Mouse (Mus musculus) ES-Bruce4 (cell line): Measurements from ENCODE around the gene Ric8b. TPM values are rescaled to one million over a fixed set of nuclear protein-coding genes. Genes with fewer than 3 reads are reported as not detected.

Source experiments
- H3K27ac ChIP-seq: 2 replicates; pipeline ENCODE4 v1.5.1; 2012; ENCODE audit warnings: low read length, inconsistent platforms; ENCODE audit not compliant: insufficient read depth
- H3K27me3 ChIP-seq: 2 replicates; pipeline ENCODE4 v1.6.1; 2012; ENCODE audit warnings: mild to moderate bottlenecking, low read length, inconsistent platforms; ENCODE audit not compliant: control insufficient read depth, poor library complexity, insufficient read depth, severe bottlenecking
- H3K36me3 ChIP-seq: 2 replicates; pipeline ENCODE4 v1.6.1; 2012; ENCODE audit warnings: inconsistent platforms, mild to moderate bottlenecking, low read length, moderate library complexity; ENCODE audit not compliant: control insufficient read depth, poor library complexity, insufficient read depth, severe bottlenecking
- H3K4me1 ChIP-seq: one replicate; pipeline ENCODE4 v1.8.1; 2011; ENCODE audit warnings: low read length; ENCODE audit not compliant: control insufficient read depth, insufficient read depth
- H3K4me3 ChIP-seq: 2 replicates; pipeline ENCODE4 v1.5.1; 2011; ENCODE audit warnings: low read depth, mild to moderate bottlenecking, low read length
- H3K9ac ChIP-seq: 2 replicates; pipeline ENCODE4 v1.6.1; 2012; ENCODE audit warnings: low read depth, mild to moderate bottlenecking, inconsistent platforms; ENCODE audit not compliant: poor library complexity, severe bottlenecking
- H3K9me3 ChIP-seq: replicated peaks from 2 replicates; pipeline ENCODE4 v1.6.1; 2012; ENCODE audit warnings: mild to moderate bottlenecking, low read length, inconsistent platforms; ENCODE audit not compliant: control insufficient read depth, poor library complexity, insufficient read depth, severe bottlenecking
- CTCF ChIP-seq: IDR thresholded peaks from one replicate; pipeline ENCODE4 v1.8.1; 2011; ENCODE audit warnings: low read depth, low read length
- EP300 ChIP-seq: IDR thresholded peaks from 2 replicates; pipeline ENCODE4 v1.6.1; 2011; ENCODE audit warnings: low read depth, low read length; ENCODE audit not compliant: insufficient read depth
- POLR2A ChIP-seq: IDR thresholded peaks from one replicate; pipeline ENCODE4 v1.8.1; 2011; ENCODE audit warnings: low read length; ENCODE audit not compliant: insufficient read depth
- polyA plus RNA-seq: library from polyadenylated mRNA; stranded (reverse); fragments of >200 nt; gene quantifications from 2 replicates; pipeline ENCODE4 v1.2.4, GENCODE M21; 2011; ENCODE audit warnings: low read depth; ENCODE audit not compliant: missing spikeins, insufficient read depth, insufficient read length

Ric8b gene
- polyA plus RNA-seq, 1 experiment = 18.8 TPM

- Histone ChIP-seq H3K9ac (no peak overlapping the region), H3K4me1 (no peaks in the 10 kb centered on the region), H3K27me3 (no peaks in the 10 kb centered on the region), H3K9me3 (no peaks in the 10 kb centered on the region), H3K4me3 (no peak overlapping the region), H3K27ac (no peak overlapping the region), H3K36me3 (peaks cover 2% of the 10 kb centered on the region; the same call in 1 of the 2 replicates)
- TF ChIP-seq EP300 (no peak), CTCF (no peak), POLR2A (no peak)
Observed at GRCm38 (mm10) chr10:84982675-84983074, 65.3 kb downstream of the Ric8b start.

GRCm38 (mm10) chr10:84985956-84986355 lies 68.5 kb downstream of the Ric8b start:
- H3K27ac ChIP-seq = no peak overlapping the region
- H3K4me1 ChIP-seq = no peaks in the 10 kb centered on the region
- H3K9me3 ChIP-seq = no peaks in the 10 kb centered on the region
- no peak overlapping the region for H3K4me3 ChIP-seq
- peaks cover 2% of the 10 kb centered on the region; the same call in 1 of the 2 replicates for H3K36me3 ChIP-seq
- no peaks in the 10 kb centered on the region for H3K27me3 ChIP-seq
- TF ChIP-seq POLR2A = no peak
- TF ChIP-seq CTCF = peak; percentile 77
- no peak for TF ChIP-seq EP300
- H3K9ac ChIP-seq = no peak overlapping the region

- no peaks in the 10 kb centered on the region for H3K27me3 ChIP-seq
- H3K36me3 ChIP-seq = peaks cover 5% of the 10 kb centered on the region
- TF ChIP-seq EP300 = no peak
- peak; percentile 18 for TF ChIP-seq CTCF
- no peak for TF ChIP-seq POLR2A
- H3K4me3 ChIP-seq = no peak overlapping the region
- H3K9ac ChIP-seq = no peak overlapping the region
- H3K4me1 ChIP-seq = no peaks in the 10 kb centered on the region
- H3K9me3 ChIP-seq = no peaks in the 10 kb centered on the region
- H3K27ac ChIP-seq = peak overlapping the region; percentile 62
Observed at GRCm38 (mm10) chr10:84987666-84988065, 70.2 kb downstream of the Ric8b start.

GRCm38 (mm10) chr10:84988650-84989049 lies 71.2 kb downstream of the Ric8b start:
- peaks cover 5% of the 10 kb centered on the region for H3K36me3 ChIP-seq
- no peak overlapping the region for H3K9ac ChIP-seq
- H3K4me1 ChIP-seq = no peaks in the 10 kb centered on the region
- H3K9me3 ChIP-seq = no peaks in the 10 kb centered on the region
- H3K27me3 ChIP-seq = no peaks in the 10 kb centered on the region
- no peak for TF ChIP-seq POLR2A
- no peak for TF ChIP-seq CTCF
- TF ChIP-seq EP300 = no peak
- no peak overlapping the region for H3K27ac ChIP-seq
- no peak overlapping the region for H3K4me3 ChIP-seq

GRCm38 (mm10) chr10:84994346-84994745 lies 76.9 kb downstream of the Ric8b start:
- Histone ChIP-seq H3K27ac (no peak overlapping the region), H3K4me3 (no peak overlapping the region), H3K9me3 (peaks cover 2% of the 10 kb centered on the region; the same call in 1 of the 2 replicates), H3K9ac (no peak overlapping the region), H3K27me3 (no peaks in the 10 kb centered on the region), H3K4me1 (no peaks in the 10 kb centered on the region), H3K36me3 (peaks cover 7% of the 10 kb centered on the region)
- TF ChIP-seq POLR2A (no peak), CTCF (no peak), EP300 (no peak)

- Histone ChIP-seq H3K9me3 (peaks cover 2% of the 10 kb centered on the region; the same call in 1 of the 2 replicates), H3K27me3 (no peaks in the 10 kb centered on the region), H3K4me1 (no peaks in the 10 kb centered on the region), H3K27ac (no peak overlapping the region), H3K4me3 (no peak overlapping the region), H3K9ac (no peak overlapping the region), H3K36me3 (peaks cover 7% of the 10 kb centered on the region)
- no peak for TF ChIP-seq EP300
- TF ChIP-seq CTCF = no peak
- TF ChIP-seq POLR2A = no peak
Observed at GRCm38 (mm10) chr10:84994971-84995370, 77.6 kb downstream of the Ric8b start.
